Mouse (Mus musculus): ENCODE data around the gene Anks1.

GRCm38 (mm10) chr17:28042299-28042771 lies 133.2 kb downstream of the Anks1 start:
- TF ChIP-seq POLR2A (IDR thresholded peaks at IDR 0.05; ENCODE audit: control insufficient read depth, low read depth, low read length): no peak
- TF ChIP-seq CTCF (IDR thresholded peaks at IDR 0.05; ENCODE audit: control insufficient read depth, insufficient read depth, insufficient replicate concordance, low read depth, low read length): no peak
